Mouse (Mus musculus): ENCODE data around the gene Cep57l1. TPM values are rescaled to one million over a fixed set of nuclear protein-coding genes. Genes with fewer than 3 reads are reported as not detected.

Gene Cep57l1
- total and polyA plus RNA-seq, 3 experiments, result 16.7 to 19.2 TPM; not detected in 1

GRCm38 (mm10) chr10:41832191-41832590 lies 22.5 kb upstream of the Cep57l1 start:
- H3K9ac ChIP-seq (ENCODE audit: control insufficient read depth, low read depth, low read length, poor library complexity, severe bottlenecking), result no peak overlapping the region
- H3K79me2 ChIP-seq (ENCODE audit: control insufficient read depth, insufficient read depth, low read length, poor library complexity), result no peaks in the 10 kb centered on the region
- no peak for TF ChIP-seq MYC (IDR thresholded peaks at IDR 0.05; ENCODE audit: low read depth, low read length)
- TF ChIP-seq ZMIZ1 (IDR thresholded peaks at IDR 0.05; ENCODE audit: low read depth, low read length), result no peak
- no peak for TF ChIP-seq GABPA (IDR thresholded peaks at IDR 0.05; ENCODE audit: low read depth, low read length)
- no peak for TF ChIP-seq USF1 (IDR thresholded peaks at IDR 0.05; ENCODE audit: low read depth, low read length)
- TF ChIP-seq POLR2A (IDR thresholded peaks at IDR 0.05; ENCODE audit: control insufficient read depth in 1 of 2, insufficient read depth in 1 of 2, low read depth in 1 of 2, low read length in 2 of 2, poor library complexity in 1 of 2), result no peak
- no peak for TF ChIP-seq SIN3A (IDR thresholded peaks at IDR 0.05; ENCODE audit: low read length)
- no peaks in the 10 kb centered on the region for H3K27me3 ChIP-seq (ENCODE audit: control insufficient read depth in 1 of 2, insufficient read depth in 2 of 2, low read length in 2 of 2)
- no peaks in the 10 kb centered on the region for H3K9me3 ChIP-seq (replicated peaks; ENCODE audit: insufficient read depth, low read length)
- H3K27ac ChIP-seq (ENCODE audit: control insufficient read depth, low read depth, low read length), result no peak overlapping the region
- H3K4me3 ChIP-seq (ENCODE audit: control insufficient read depth in 1 of 2, insufficient read depth in 1 of 2, low read depth in 2 of 2, low read length in 2 of 2), result no peak overlapping the region
- no peak for DNase-seq (ENCODE audit: low read depth, low spot score)
- H3K36me3 ChIP-seq (ENCODE audit: control insufficient read depth in 1 of 2, insufficient read depth in 2 of 2, low read length in 2 of 2), result peaks cover 0 to 12% of the 10 kb centered on the region in 2 experiments; a peak in 2 of 4 replicates
- peaks cover 7 to 16% of the 10 kb centered on the region in 2 experiments for H3K4me1 ChIP-seq (ENCODE audit: control insufficient read depth in 1 of 2, insufficient read depth in 2 of 2, low read length in 2 of 2)

GRCm38 (mm10) chr10:41830851-41831522 lies 21.3 kb upstream of the Cep57l1 start:
- no peak overlapping the region for H3K9ac ChIP-seq (ENCODE audit: control insufficient read depth, low read depth, low read length, poor library complexity, severe bottlenecking)
- no peak overlapping the region for H3K27ac ChIP-seq (ENCODE audit: control insufficient read depth, low read depth, low read length)
- DNase-seq (ENCODE audit: low read depth, low spot score), result peak; percentile 81
- TF ChIP-seq CHD2 (IDR thresholded peaks at IDR 0.05; ENCODE audit: low read length), result no peak
- no peak for TF ChIP-seq HCFC1 (IDR thresholded peaks at IDR 0.05; ENCODE audit: low read depth, low read length)
- TF ChIP-seq MYB (IDR thresholded peaks at IDR 0.05; ENCODE audit: low read depth, low read length), result no peak
- no peak for TF ChIP-seq MEF2A (IDR thresholded peaks at IDR 0.05; ENCODE audit: extremely low read depth, insufficient replicate concordance, low read depth, low read length, poor library complexity, severe bottlenecking)
- no peak for TF ChIP-seq MAFK (IDR thresholded peaks at IDR 0.05; ENCODE audit: borderline replicate concordance, low read depth, low read length)
- no peak for TF ChIP-seq MYC (IDR thresholded peaks at IDR 0.05; ENCODE audit: low read depth, low read length)
- TF ChIP-seq TCF12 (IDR thresholded peaks at IDR 0.05; ENCODE audit: low read depth, low read length), result no peak
- no peak for TF ChIP-seq TBP (IDR thresholded peaks at IDR 0.05; ENCODE audit: low read depth, low read length)
- TF ChIP-seq POLR2AphosphoS5 (IDR thresholded peaks at IDR 0.05; ENCODE audit: borderline replicate concordance, low read depth, low read length), result no peak
- TF ChIP-seq CTCF (IDR thresholded peaks at IDR 0.05 in 2 of 3, conservative IDR thresholded peaks at IDR 0.05 in 1 of 3; ENCODE audit: control insufficient read depth in 1 of 3, insufficient read depth in 1 of 3, low read depth in 2 of 3, low read length in 3 of 3, poor library complexity in 1 of 3, severe bottlenecking in 1 of 3), result peak; percentile 72 to 96 (median 76)
- TF ChIP-seq MAX (IDR thresholded peaks at IDR 0.05; ENCODE audit: low read length), result no peak
- TF ChIP-seq EP300 (IDR thresholded peaks at IDR 0.05; ENCODE audit: low read depth in 1 of 2, low read length in 2 of 2), result no peak
- TF ChIP-seq RAD21 (IDR thresholded peaks at IDR 0.05; ENCODE audit: low read depth, low read length), result peak; percentile 96
- no peak for TF ChIP-seq ETS1 (IDR thresholded peaks at IDR 0.05; ENCODE audit: low read depth, low read length)
- no peak for TF ChIP-seq KAT2A (conservative IDR thresholded peaks at IDR 0.05; ENCODE audit: low read depth, low read length)
- TF ChIP-seq UBTF (IDR thresholded peaks at IDR 0.05; ENCODE audit: borderline replicate concordance, insufficient read depth, low read depth, low read length), result no peak
- no peak for TF ChIP-seq ZMIZ1 (IDR thresholded peaks at IDR 0.05; ENCODE audit: low read depth, low read length)
- no peak for TF ChIP-seq POLR2AphosphoS2 (IDR thresholded peaks at IDR 0.05; ENCODE audit: low read length)
- no peak for TF ChIP-seq NRF1 (IDR thresholded peaks at IDR 0.05; ENCODE audit: insufficient read depth, low read depth, low read length, poor library complexity, severe bottlenecking)
- TF ChIP-seq TAL1 (IDR thresholded peaks at IDR 0.05; ENCODE audit: low read length), result no peak
- TF ChIP-seq SIN3A (IDR thresholded peaks at IDR 0.05; ENCODE audit: low read length), result peak; percentile 32; the same call in 1 of the 2 replicates
- peak; percentile 40; the same call in 1 of the 2 replicates for TF ChIP-seq BHLHE40 (IDR thresholded peaks at IDR 0.05; ENCODE audit: borderline replicate concordance, low read depth, low read length)
- peak; percentile 88 for TF ChIP-seq SMC3 (IDR thresholded peaks at IDR 0.05; ENCODE audit: low read depth, low read length)
- TF ChIP-seq POLR2A (IDR thresholded peaks at IDR 0.05; ENCODE audit: control insufficient read depth in 1 of 2, insufficient read depth in 1 of 2, low read depth in 1 of 2, low read length in 2 of 2, poor library complexity in 1 of 2), result no peak
- no peak for TF ChIP-seq RCOR1 (IDR thresholded peaks at IDR 0.05; ENCODE audit: low read depth, low read length)
- peak; percentile 11; the same call in 1 of the 2 replicates for TF ChIP-seq ZNF384 (IDR thresholded peaks at IDR 0.05; ENCODE audit: low read depth, low read length)
- peak; percentile 89 for TF ChIP-seq ZC3H11A (IDR thresholded peaks at IDR 0.05; ENCODE audit: low read depth, low read length)
- peaks cover 0 to 20% of the 10 kb centered on the region in 2 experiments; a peak in 2 of 4 replicates for H3K36me3 ChIP-seq (ENCODE audit: control insufficient read depth in 1 of 2, insufficient read depth in 2 of 2, low read length in 2 of 2)
- H3K4me1 ChIP-seq (ENCODE audit: control insufficient read depth in 1 of 2, insufficient read depth in 2 of 2, low read length in 2 of 2), result peaks cover 8 to 22% of the 10 kb centered on the region in 2 experiments
- H3K4me3 ChIP-seq (ENCODE audit: control insufficient read depth in 1 of 2, insufficient read depth in 1 of 2, low read depth in 2 of 2, low read length in 2 of 2), result no peak overlapping the region
- H3K9me3 ChIP-seq (replicated peaks; ENCODE audit: insufficient read depth, low read length), result no peaks in the 10 kb centered on the region
- H3K79me2 ChIP-seq (ENCODE audit: control insufficient read depth, insufficient read depth, low read length, poor library complexity), result no peaks in the 10 kb centered on the region
- no peaks in the 10 kb centered on the region for H3K27me3 ChIP-seq (ENCODE audit: control insufficient read depth in 1 of 2, insufficient read depth in 2 of 2, low read length in 2 of 2)
